Mouse (Mus musculus) stomach, embryonic 14.5 days (tissue): ENCODE data around the gene Gdf10. TPM values are rescaled to one million over a fixed set of nuclear protein-coding genes. Genes with fewer than 3 reads are reported as not detected.
A peak's percentile ranks its signal among the peaks of the same experiment; 100 is the strongest.

Experiments
- ATAC-seq: fragments of 200-750 bp; cut with Nextera tagmentation; 2 replicates; pipeline ENCODE4 v1.8.0; 2017; ENCODE audit warnings: low read depth, moderate TSS enrichment; ENCODE audit not compliant: insufficient number of reproducible peaks, insufficient read depth, low FRiP score
- H3K27ac ChIP-seq: fragments of 300-500 bp; sonication (generic); 2 replicates; pipeline ENCODE4 v1.5.1; 2014; ENCODE audit warnings: mild to moderate bottlenecking, low read length, moderate library complexity, mixed read lengths
- H3K27me3 ChIP-seq: fragments of 300-500 bp; sonication (generic); 2 replicates; pipeline ENCODE4 v1.6.1; 2014; ENCODE audit warnings: low read length, control low read depth, mixed read lengths; ENCODE audit not compliant: control insufficient read depth, insufficient read depth
- H3K36me3 ChIP-seq: fragments of 300-500 bp; sonication (generic); 2 replicates; pipeline ENCODE4 v1.6.1; 2014; ENCODE audit warnings: mild to moderate bottlenecking, control low read depth, low read length, moderate library complexity, mixed read lengths; ENCODE audit not compliant: control insufficient read depth, insufficient read depth
- H3K4me1 ChIP-seq: fragments of 300-500 bp; sonication (generic); 2 replicates; pipeline ENCODE4 v1.6.1; 2014; ENCODE audit warnings: low read length, control low read depth, mixed read lengths; ENCODE audit not compliant: control insufficient read depth, insufficient read depth
- H3K4me2 ChIP-seq: fragments of 300-500 bp; sonication (generic); replicated peaks from 2 replicates; pipeline ENCODE4 v1.6.1; 2014; ENCODE audit warnings: low read depth, low read length, control low read depth
- H3K4me3 ChIP-seq: fragments of 300-500 bp; sonication (generic); 2 replicates; pipeline ENCODE4 v1.5.1; 2014; ENCODE audit warnings: low read depth, low read length, control low read depth
- H3K9ac ChIP-seq: fragments of 300-500 bp; sonication (generic); replicated peaks from 2 replicates; pipeline ENCODE4 v1.6.1; 2014; ENCODE audit warnings: low read depth, mild to moderate bottlenecking, control low read depth, low read length, moderate library complexity, mixed read lengths
- H3K9me3 ChIP-seq: fragments of 300-500 bp; sonication (generic); 2 replicates; pipeline ENCODE4 v1.6.1; 2016; ENCODE audit warnings: low read depth, low read length, control low read depth; ENCODE audit not compliant: control insufficient read depth
- WGBS: fragments of 180-500 bp; shearing (Covaris S2); extraction: QIAGEN DNeasy Blood & Tissue Kit; methylation state at CpG from one replicate; pipeline ENCODE4 v1.1.7; 2014; 5-methylcytosine and 5-hydroxymethylcytosine counted together
- polyA plus RNA-seq: library from polyadenylated mRNA; unstranded; fragments of >200 nt; fragmentation: Nextera tagmentation; extraction: Ambion mirVana; gene quantifications from 2 replicates; pipeline ENCODE4 v1.2.1, GENCODE M21; 2014

The Gdf10 gene
- polyA plus RNA-seq, 1 experiment from 2014 or later = 5.8 TPM

DNA sequence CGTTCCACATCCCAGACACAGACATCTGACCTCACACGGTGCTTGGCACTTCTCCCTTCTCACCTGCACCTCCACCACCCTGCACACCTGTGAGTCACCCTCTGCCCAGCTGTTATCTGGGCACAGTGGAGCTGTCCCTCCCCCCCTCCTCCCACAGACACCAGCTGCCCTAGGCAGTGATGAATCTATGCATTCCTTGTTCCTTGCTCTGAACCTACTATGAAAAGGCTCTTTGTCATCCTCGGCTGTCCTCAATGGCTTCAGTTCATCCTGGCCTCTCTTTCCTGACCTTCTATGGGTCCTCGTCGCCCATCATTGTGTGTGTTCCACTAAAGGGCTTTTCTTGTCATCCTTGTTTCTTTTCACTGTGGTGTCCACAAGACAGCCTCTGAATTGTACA is 51.4 kb downstream of the Gdf10 start:
- Histone ChIP-seq H3K4me2 (no peak overlapping the region), H3K9ac (no peak overlapping the region), H3K27me3 (no peaks in the 10 kb centered on the region), H3K9me3 (no peaks in the 10 kb centered on the region), H3K36me3 (no peaks in the 10 kb centered on the region), H3K4me3 (no peak overlapping the region), H3K27ac (no peak overlapping the region), H3K4me1 (no peaks in the 10 kb centered on the region)
- WGBS = 65% methylated on average over 5 of the region's 5 CpGs
- ATAC-seq = no peak

DNA sequence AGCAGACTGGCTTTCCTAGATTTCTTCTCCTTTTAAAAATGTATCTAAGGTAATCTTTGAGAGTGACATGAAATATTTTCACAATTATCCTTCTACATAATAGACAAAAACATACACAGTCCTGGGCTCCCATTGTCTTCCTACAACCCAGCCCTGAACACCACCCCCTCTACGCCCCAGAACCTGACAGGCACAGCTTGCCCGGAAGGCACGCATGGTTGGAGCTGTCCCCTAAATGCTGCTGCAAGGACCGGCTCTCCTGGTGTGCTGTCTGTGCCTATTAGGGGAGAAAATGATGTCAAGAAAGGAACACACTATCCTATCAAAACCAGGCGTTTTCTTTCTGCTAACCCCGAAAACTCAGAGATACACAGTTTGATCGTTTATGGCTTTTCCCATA is 54.4 kb downstream of the Gdf10 start:
- Histone ChIP-seq H3K9ac (no peak overlapping the region), H3K27me3 (no peaks in the 10 kb centered on the region), H3K36me3 (no peaks in the 10 kb centered on the region), H3K9me3 (no peaks in the 10 kb centered on the region), H3K4me3 (no peak overlapping the region), H3K27ac (no peak overlapping the region), H3K4me2 (peak overlapping the region; percentile 53; the same call in 1 of the 2 replicates), H3K4me1 (no peaks in the 10 kb centered on the region)
- ATAC-seq = no peak
- 42% methylated on average over 7 of the region's 7 CpGs for WGBS

DNA sequence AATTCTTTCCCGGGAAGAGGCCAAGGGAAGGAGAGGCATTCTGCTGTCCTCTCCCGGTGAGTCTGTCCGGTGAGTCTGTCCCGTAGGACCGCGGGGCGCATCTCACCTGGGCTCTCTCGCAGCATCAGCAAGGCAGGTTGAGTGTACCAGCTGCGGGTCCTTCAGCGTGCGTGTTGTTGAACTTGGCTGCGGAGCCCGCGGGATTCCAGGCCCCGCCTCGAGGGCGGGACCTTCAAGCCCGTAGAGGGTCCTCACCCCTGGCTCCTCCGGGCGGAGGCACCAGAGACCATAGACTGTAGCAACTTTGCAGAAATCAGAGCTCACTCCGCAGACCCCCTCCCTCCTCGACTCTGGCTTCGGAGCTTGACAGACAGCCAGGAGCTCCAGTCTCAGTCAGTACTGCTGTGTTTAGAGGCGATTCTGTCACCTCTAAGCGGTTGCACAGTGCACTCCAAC is 55.2 kb downstream of the Gdf10 start, which contains the start of gene Zfp488:
Gene Zfp488, minus strand, starts transcription at position 161 of the 456 bp plus-strand sequence.
- 1% methylated on average over 25 of the region's 25 CpGs for WGBS
- Histone ChIP-seq H3K27ac (no peak within 1 kb of the TSS), H3K9ac (0 out of 2 replicates have a peak within 1 kb of the TSS, but pooled peaks have one; percentile 18), H3K36me3 (no peaks in the 10 kb centered on the region), H3K4me2 (peak within 1 kb of the TSS; percentile 53), H3K4me1 (no peaks in the 10 kb centered on the region), H3K4me3 (peak within 1 kb of the TSS; percentile 33), H3K27me3 (no peaks in the 10 kb centered on the region), H3K9me3 (no peaks in the 10 kb centered on the region)
- peak; percentile 46; the same call in 1 of the 2 replicates for ATAC-seq

Other genes starting within 250 kb of the Gdf10 start
- not detected in 2 replicates for gene Gdf2, start 17.5 kb downstream of the Gdf10 start, polyA plus RNA-seq
- not detected in 2 replicates for gene Rbp3, start 30.4 kb downstream of the Gdf10 start, polyA plus RNA-seq
- gene Zfp488, start 55.2 kb downstream of the Gdf10 start, polyA plus RNA-seq = 0.31 and 0.45 TPM in 2 replicates
- not detected in 2 replicates for gene Gm30083, start 91.6 kb downstream of the Gdf10 start, polyA plus RNA-seq
- gene Gm5460, start 93.2 kb downstream of the Gdf10 start, polyA plus RNA-seq = not detected in 2 replicates
- not detected in 2 replicates for gene Antxrl, start 129.1 kb downstream of the Gdf10 start, polyA plus RNA-seq
- 50.6 and 54.0 TPM in 2 replicates for gene Anxa8, start 162.4 kb downstream of the Gdf10 start, polyA plus RNA-seq
- gene A630023A22Rik, start 179.2 kb downstream of the Gdf10 start, polyA plus RNA-seq = 0.69 TPM in 1 of 2 replicates, not detected in the other
- 0.13 and 0.19 TPM in 2 replicates for gene Npy4r, start 228.9 kb downstream of the Gdf10 start, polyA plus RNA-seq